Mouse (Mus musculus): ENCODE results near the gene Cotl1.
A peak's percentile ranks its signal among the peaks of the same experiment; 100 is the strongest.

DNA sequence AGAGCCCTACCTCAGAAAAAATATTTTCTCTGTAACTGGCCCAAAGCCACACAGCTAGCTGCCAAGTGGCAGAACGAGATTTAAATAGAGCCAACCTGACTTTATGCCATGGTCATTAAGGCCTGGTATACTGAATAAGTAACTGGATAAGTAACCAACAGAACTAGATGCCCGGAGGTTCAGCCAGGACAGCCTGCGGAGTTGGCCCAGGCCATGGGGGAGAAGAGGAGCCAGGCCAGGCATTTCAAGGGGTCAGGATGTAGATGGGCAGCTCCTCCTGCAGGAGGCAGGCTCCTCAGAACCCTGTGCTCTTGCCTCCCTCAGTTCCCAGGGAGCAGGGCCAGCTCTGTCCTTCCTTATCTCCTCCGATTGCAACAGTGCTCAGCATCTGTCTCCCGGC is 15.3 kb upstream of the Cotl1 start:
- TF ChIP-seq CTCF (IDR thresholded peaks at IDR 0.05; ENCODE audit: low read depth), result peak; percentile 25; the same call in 1 of the 2 replicates
- no peak for TF ChIP-seq EP300 (optimal IDR thresholded peaks at IDR 0.05)

Measured in stomach, postnatal 0 days (tissue).